8 mouse cellular contexts compared by ENCODE assay signal in genomic region chr10:106469855-106470532, GRCm38 (mm10). TPM values are rescaled to one million over a fixed set of nuclear protein-coding genes. Genes with fewer than 3 reads are reported as not detected.
DNase-seq lines count a peak whose midpoint lies in the region; ATAC-seq and TF ChIP-seq lines count a peak whose summit lies in the region.

TSS of gene Ppfia2 (plus strand) at chr10:106470339.

- H3K9ac ChIP-seq in intestine, embryonic 16.5 days (ENCODE audit: low read depth, low read length), result peak within 1 kb of the TSS; percentile 40
- 0 out of 2 replicates have a peak within 1 kb of the TSS, but pooled peaks have one; percentile 4 for H3K9ac ChIP-seq in stomach, postnatal 0 days (ENCODE audit: low read length)

- TF ChIP-seq CTCF in stomach, postnatal 0 days (IDR thresholded peaks at IDR 0.05; ENCODE audit: low read depth), result no peak

- peak; percentile 31 for DNase-seq in adrenal gland, postnatal 25 days
- peak; percentile 84 to 87 for DNase-seq in cerebellum, postnatal 25 days
- DNase-seq in frontal cortex, postnatal 25 days (ENCODE audit: low spot score in 2 of 2), result peak; percentile 43 to 60
- peak; percentile 45 to 70 for DNase-seq in left cerebral cortex, adult 9 months (ENCODE audit: low spot score in 2 of 2)
- peak; percentile 67 for DNase-seq in midbrain, embryonic 10.5 days (ENCODE audit: low spot score)
- DNase-seq in stomach, postnatal 0 days (ENCODE audit: low spot score), result peak; percentile 19
- DNase-seq in ovary, postnatal 10 days (ENCODE audit: low spot score), result no peak

- peak; percentile 89 for ATAC-seq in intestine, embryonic 16.5 days
- peak; percentile 26; the same call in 1 of the 2 replicates for ATAC-seq in stomach, postnatal 0 days (ENCODE audit: low FRiP score, low TSS enrichment)

- no peak for TF ChIP-seq EP300 in stomach, postnatal 0 days (optimal IDR thresholded peaks at IDR 0.05)

- H3K4me2 ChIP-seq in intestine, embryonic 16.5 days (ENCODE audit: low read depth, low read length), result peak within 1 kb of the TSS; percentile 66
- peak within 1 kb of the TSS; percentile 62 for H3K4me2 ChIP-seq in stomach, postnatal 0 days (replicated peaks; ENCODE audit: low read depth)

- no peaks in the 10 kb centered on the region for H3K9me3 ChIP-seq in intestine, embryonic 16.5 days (ENCODE audit: control insufficient read depth, low read length)
- H3K9me3 ChIP-seq in midbrain, embryonic 10.5 days (replicated peaks), result no peaks in the 10 kb centered on the region
- H3K9me3 ChIP-seq in stomach, postnatal 0 days (ENCODE audit: control insufficient read depth, low read length), result no peaks in the 10 kb centered on the region

- H3K27me3 ChIP-seq in intestine, embryonic 16.5 days (replicated peaks; ENCODE audit: control insufficient read depth, insufficient read depth, low read length), result peaks cover 15% of the 10 kb centered on the region
- H3K27me3 ChIP-seq in midbrain, embryonic 10.5 days (ENCODE audit: low read depth, poor library complexity, severe bottlenecking), result peaks cover 40% of the 10 kb centered on the region
- no peaks in the 10 kb centered on the region; the same call in 1 of the 2 replicates for H3K27me3 ChIP-seq in stomach, postnatal 0 days (ENCODE audit: control insufficient read depth, insufficient read depth, low read length)

- no peak within 1 kb of the TSS for H3K27ac ChIP-seq in intestine, embryonic 16.5 days (ENCODE audit: low read length)
- H3K27ac ChIP-seq in midbrain, embryonic 10.5 days (replicated peaks), result peak within 1 kb of the TSS; percentile 70
- H3K27ac ChIP-seq in stomach, postnatal 0 days (replicated peaks), result no peak within 1 kb of the TSS

- peak within 1 kb of the TSS; percentile 50 for H3K4me3 ChIP-seq in intestine, embryonic 16.5 days (ENCODE audit: low read length)
- peak within 1 kb of the TSS; percentile 66 for H3K4me3 ChIP-seq in midbrain, embryonic 10.5 days
- H3K4me3 ChIP-seq in stomach, postnatal 0 days (ENCODE audit: low read depth, low read length), result peak within 1 kb of the TSS; percentile 49

- H3K4me1 ChIP-seq in intestine, embryonic 16.5 days (ENCODE audit: control insufficient read depth, insufficient read depth, low read length), result peaks cover 5% of the 10 kb centered on the region; the same call in 1 of the 2 replicates
- peaks cover 17% of the 10 kb centered on the region for H3K4me1 ChIP-seq in midbrain, embryonic 10.5 days
- H3K4me1 ChIP-seq in stomach, postnatal 0 days (replicated peaks; ENCODE audit: control insufficient read depth, insufficient read depth), result no peaks in the 10 kb centered on the region

- under 1% methylated on average over 30 of the region's 30 CpGs for WGBS in intestine, embryonic 16.5 days
- 0% methylated on average over 30 of the region's 30 CpGs for WGBS in midbrain, embryonic 10.5 days
- under 1% methylated on average over 30 of the region's 30 CpGs for WGBS in stomach, postnatal 0 days

- no peaks in the 10 kb centered on the region for H3K36me3 ChIP-seq in intestine, embryonic 16.5 days (ENCODE audit: control insufficient read depth, insufficient read depth, low read length)
- no peaks in the 10 kb centered on the region for H3K36me3 ChIP-seq in midbrain, embryonic 10.5 days
- no peaks in the 10 kb centered on the region for H3K36me3 ChIP-seq in stomach, postnatal 0 days (ENCODE audit: control insufficient read depth, insufficient read depth, low read length)

RNA-seq across cellular contexts. Expression of gene Ppfia2, which starts in this region (rescaled TPM):
- 6.3 and 9.4 TPM in 2 replicates for total RNA-seq in adrenal gland, postnatal 25 days (2021)
- 0.51 and 0.58 TPM in 2 replicates for polyA plus RNA-seq in intestine, embryonic 16.5 days (2015; fragmentation: Nextera tagmentation; extraction: Ambion mirVana)
- polyA plus RNA-seq in midbrain, embryonic 10.5 days (2016; fragmentation: Nextera tagmentation; extraction: Ambion mirVana), result 1.3 and 3.8 TPM in 2 replicates
- polyA plus RNA-seq in stomach, postnatal 0 days (2015; fragmentation: Nextera tagmentation; extraction: Ambion mirVana), result 0.36 and 0.58 TPM in 2 replicates

Comparison
In these comparisons a context has a peak if more than half of its experiments do, and no peak if none do; other contexts are left out.
1. Peak in ATAC-seq, H3K4me3 ChIP-seq, H3K9ac ChIP-seq and H3K4me2 ChIP-seq in intestine, embryonic 16.5 days; RNA of the gene not detected or under 1 TPM.
2. Peak in DNase-seq, ATAC-seq, H3K4me3 ChIP-seq, H3K9ac ChIP-seq and H3K4me2 ChIP-seq in stomach, postnatal 0 days; RNA of the gene not detected or under 1 TPM.